Mouse (Mus musculus) testis, adult 2 months (tissue): Measurements from ENCODE around the gene Per3.

Experiments used
- CTCF ChIP-seq: fragments of 200-500 bp; IDR thresholded peaks from 2 replicates; pipeline ENCODE4 v1.5.1; 2012; ENCODE audit warnings: low read depth, mild to moderate bottlenecking, inconsistent platforms, low read length, moderate library complexity; ENCODE audit not compliant: control insufficient read depth, insufficient read depth, insufficient replicate concordance
- POLR2A ChIP-seq: fragments of 200-500 bp; IDR thresholded peaks from 2 replicates; pipeline ENCODE4 v1.6.1; 2012; ENCODE audit warnings: low read depth, mild to moderate bottlenecking, inconsistent platforms, low read length, moderate library complexity; ENCODE audit not compliant: control insufficient read depth

DNA sequence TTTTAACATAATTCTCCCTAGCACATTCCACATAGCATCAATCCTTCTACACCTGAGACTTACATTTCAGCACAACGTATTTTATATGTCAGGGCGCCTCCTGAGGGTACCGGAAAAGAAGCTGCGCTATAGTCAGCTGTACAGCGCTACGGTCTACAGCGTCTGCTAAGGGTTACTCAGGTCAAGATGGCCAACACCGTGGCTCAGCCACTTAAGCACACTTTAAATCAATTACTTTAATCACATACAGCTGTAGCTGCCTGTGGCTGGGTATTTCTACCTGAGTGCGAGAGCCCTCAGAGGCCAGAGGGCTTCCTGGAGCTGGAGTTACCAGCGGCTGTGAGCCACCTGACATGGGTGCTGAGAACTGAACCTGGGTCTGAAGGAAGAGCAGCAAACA is 28.5 kb downstream of the Per3 start:
- TF ChIP-seq POLR2A (no peak), CTCF (no peak)
